Mouse (Mus musculus) heart, postnatal 0 days (tissue): ENCODE results near the gene Mylk.

Experiments used
- CTCF ChIP-seq: IDR thresholded peaks from 2 replicates; pipeline ENCODE4 v1.5.1; 2016; ENCODE audit warnings: antibody characterized with exemption, control low read depth, low read depth
- EP300 ChIP-seq: IDR thresholded peaks from 2 replicates; pipeline ENCODE4 v1.6.1; 2016; ENCODE audit warnings: antibody characterized with exemption, low read depth

DNA sequence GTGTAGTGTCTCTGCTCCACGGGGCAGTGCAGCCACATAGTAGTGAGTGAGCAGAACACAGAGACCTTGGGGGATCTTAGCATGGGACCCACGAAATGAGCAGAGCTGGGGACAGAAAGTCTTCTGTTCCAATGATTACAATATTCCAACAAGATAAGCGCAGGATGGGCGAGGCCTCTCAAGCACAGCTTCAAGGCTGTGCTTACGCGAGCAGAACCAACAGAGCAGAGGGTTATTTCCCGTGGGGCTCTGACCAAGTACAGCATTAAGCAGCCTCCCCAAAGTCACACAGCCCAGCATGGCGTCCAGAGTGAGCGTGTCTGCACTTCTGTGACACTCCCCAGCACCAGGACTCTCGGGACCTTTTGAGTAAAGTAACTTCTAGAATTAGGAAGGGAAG is 252.6 kb downstream of the Mylk start:
- TF ChIP-seq CTCF (no peak), EP300 (no peak)
